Mouse (Mus musculus) lung, adult 10 weeks (tissue): ENCODE data around the gene Necap2. TPM values are rescaled to one million over a fixed set of nuclear protein-coding genes. Genes with fewer than 3 reads are reported as not detected.

Source experiments
- polyA plus RNA-seq: library from polyadenylated mRNA; stranded (reverse); fragments of 350-450 nt; fragmentation: Illumina TruSeq; extraction: RNeasy Lipid Tissue Mini Kit (QIAGEN cat#74804); gene quantifications from one replicate; pipeline ENCODE4 v1.2.3, GENCODE M21; 2014; ENCODE audit warnings: low read depth, low replicate concordance; ENCODE audit not compliant: insufficient read depth

Gene Necap2
- polyA plus RNA-seq, result 54.8 TPM

GRCm38 (mm10) chr4:141077681-141078509 is at the start of gene Necap2:
Necap2 (minus strand) TSS chr4:141078357.

GRCm38 (mm10) chr4:141088033-141088432 is 9.9 kb upstream of the Necap2 start, which contains the start of gene Spata21:
Spata21 (plus strand) TSS chr4:141088333.

GRCm38 (mm10) chr4:141060426-141061301 is 17.5 kb downstream of the Necap2 start, which contains the start of gene Crocc:
Crocc (minus strand) TSS chr4:141060550.

Other genes with a start within 250 kb of the Necap2 start
- gene Padi1, start 232.6 kb downstream of the Necap2 start, polyA plus RNA-seq, result 0.19 TPM
- 1.8 TPM for gene Padi2, start 172.0 kb downstream of the Necap2 start, polyA plus RNA-seq
- gene Sdhb, start 117.2 kb downstream of the Necap2 start, polyA plus RNA-seq, result 125 TPM
- 28.3 TPM for gene Atp13a2, start 91.5 kb downstream of the Necap2 start, polyA plus RNA-seq
- 71.8 TPM for gene Mfap2, start 67.9 kb downstream of the Necap2 start, polyA plus RNA-seq
- gene Crocc, start 17.8 kb downstream of the Necap2 start, polyA plus RNA-seq, result 5.1 TPM
- gene Spata21, start 10.0 kb upstream of the Necap2 start, polyA plus RNA-seq, result not detected
- 56.3 TPM for gene Szrd1, start 61.4 kb upstream of the Necap2 start, polyA plus RNA-seq
- gene Fbxo42, start 69.6 kb upstream of the Necap2 start, polyA plus RNA-seq, result 4.7 TPM
- gene Rsg1, start 135.6 kb upstream of the Necap2 start, polyA plus RNA-seq, result 0.23 TPM
- 5.1 TPM for gene Arhgef19, start 161.1 kb upstream of the Necap2 start, polyA plus RNA-seq
- 17.4 TPM for gene Epha2, start 222.9 kb upstream of the Necap2 start, polyA plus RNA-seq